Mouse (Mus musculus): ENCODE data around the gene Rbm20. TPM values are rescaled to one million over a fixed set of nuclear protein-coding genes. Genes with fewer than 3 reads are reported as not detected.

The Rbm20 gene
- total RNA-seq, 4 experiments from 2014 or later: 232 to 257 (median 245) TPM

DNA sequence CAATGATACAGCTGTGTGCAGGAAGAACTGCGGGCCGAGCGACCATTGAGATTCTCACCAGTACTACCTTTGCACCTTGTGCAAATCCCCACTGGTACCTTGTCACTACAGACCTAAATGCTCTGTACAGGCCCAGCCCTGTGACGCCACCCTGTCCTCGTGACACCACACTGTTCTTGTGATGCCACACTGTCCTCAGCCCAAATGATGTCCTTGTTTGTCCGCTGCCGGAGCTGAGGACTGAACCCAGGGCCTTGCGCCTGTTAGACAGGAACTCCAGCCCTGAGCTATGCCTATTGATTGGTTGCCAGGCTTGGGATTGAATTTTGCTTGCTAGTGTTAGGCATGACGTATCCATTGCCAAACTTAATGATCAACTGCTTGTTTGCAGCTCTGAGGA is 40.3 kb downstream of the Rbm20 start:
- DNase-seq (ENCODE audit: low spot score): no peak

DNA sequence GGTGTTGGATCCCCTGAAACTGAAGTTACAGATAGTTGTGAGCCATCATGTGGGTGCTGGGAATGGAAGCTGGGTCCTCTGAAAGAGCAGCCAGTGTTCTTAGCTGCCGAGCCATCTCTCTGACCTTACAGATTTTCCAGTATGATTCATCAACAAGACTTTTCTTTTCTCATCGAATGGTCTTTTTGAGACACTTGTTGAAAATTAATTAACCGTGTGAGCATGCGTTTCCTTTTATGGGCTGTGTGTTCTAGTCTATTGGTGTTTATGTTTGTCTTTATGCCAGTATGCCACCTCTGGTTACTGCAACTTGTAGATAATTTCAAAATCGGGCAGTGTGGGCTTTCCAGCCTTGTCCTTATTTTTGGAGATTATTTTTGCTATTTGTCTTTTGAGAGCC is 45.1 kb downstream of the Rbm20 start:
- no peak for DNase-seq (ENCODE audit: low spot score)

DNA sequence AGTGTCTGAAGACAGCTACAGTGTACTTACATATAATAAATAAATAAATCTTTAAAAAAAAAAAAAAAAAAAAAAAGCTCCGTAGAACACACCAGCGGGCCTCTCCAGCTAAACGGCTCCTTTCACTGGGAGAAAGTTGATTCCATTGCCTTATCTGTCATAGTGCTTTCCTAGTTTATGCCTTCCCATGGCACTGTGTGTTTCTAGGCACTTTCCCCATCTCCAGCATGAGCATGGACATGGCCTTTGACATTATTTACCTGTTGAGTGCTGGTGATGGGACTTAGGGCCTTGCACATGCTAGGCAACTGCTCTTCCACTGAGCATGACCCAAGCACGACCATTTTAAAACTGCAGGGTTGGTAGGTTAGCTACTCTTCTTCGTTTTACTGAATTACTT is 46.9 kb downstream of the Rbm20 start:
- no peak for DNase-seq (ENCODE audit: low spot score)

DNA sequence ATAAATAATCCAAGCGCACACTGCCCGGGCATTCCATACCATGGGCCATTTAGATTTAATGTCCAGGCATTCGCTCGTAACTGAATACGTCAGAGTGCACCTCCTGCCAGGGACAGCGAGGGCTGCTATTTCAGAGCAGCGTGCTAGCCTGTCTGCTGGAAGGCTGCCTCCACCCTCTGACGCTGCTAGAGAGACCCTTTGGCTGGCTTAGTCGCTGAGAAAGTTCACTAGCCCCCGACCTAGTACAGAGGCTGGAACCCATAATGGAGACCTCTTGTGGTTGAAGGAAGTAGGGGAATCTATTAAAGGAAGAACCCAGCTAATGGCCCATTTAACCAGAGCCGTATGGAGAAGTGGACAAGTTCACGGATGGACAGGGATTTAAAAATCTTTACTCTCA is 49.2 kb downstream of the Rbm20 start:
- DNase-seq (ENCODE audit: low spot score): no peak

DNA sequence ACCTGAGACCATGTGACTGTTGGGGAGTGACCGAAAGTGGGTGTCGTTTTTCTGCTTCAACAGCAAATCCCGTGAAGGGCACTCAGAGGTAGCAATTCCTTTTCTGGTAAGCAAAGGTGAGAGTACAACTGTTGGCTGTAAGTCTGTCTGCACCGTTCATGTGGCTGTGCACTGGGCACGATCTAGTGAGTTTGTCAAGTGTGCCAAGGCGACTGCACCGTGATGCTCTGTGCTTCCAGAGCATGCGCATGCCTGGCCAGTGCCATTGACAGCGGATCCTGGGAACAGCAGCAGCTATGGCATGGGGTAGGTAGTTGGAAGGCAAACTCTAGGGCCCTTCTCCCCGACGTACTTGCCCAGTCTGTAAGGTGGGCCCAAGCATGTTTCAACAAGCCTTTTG is 49.6 kb downstream of the Rbm20 start:
- no peak for DNase-seq (ENCODE audit: low spot score)

DNA sequence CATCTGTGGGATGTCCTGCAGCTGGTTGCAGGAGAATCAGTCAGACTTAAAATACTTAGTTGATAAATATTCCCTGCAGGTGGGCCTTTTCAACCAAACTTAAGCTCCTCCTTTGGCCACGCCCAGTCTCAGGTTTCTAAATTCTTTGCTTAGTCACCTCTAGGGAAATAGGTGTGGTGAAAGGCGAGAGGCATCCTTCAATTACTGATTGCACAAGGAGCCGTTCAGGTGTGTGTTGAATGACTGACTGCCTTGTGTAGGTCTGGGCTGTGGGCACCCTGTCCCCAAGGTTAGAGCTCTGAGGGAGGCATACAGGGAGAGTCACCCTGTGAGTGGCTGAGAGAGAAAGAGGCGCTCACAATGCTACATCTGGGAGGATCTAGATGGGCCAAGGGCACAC is 50.2 kb downstream of the Rbm20 start:
- DNase-seq (ENCODE audit: low spot score): no peak

DNA sequence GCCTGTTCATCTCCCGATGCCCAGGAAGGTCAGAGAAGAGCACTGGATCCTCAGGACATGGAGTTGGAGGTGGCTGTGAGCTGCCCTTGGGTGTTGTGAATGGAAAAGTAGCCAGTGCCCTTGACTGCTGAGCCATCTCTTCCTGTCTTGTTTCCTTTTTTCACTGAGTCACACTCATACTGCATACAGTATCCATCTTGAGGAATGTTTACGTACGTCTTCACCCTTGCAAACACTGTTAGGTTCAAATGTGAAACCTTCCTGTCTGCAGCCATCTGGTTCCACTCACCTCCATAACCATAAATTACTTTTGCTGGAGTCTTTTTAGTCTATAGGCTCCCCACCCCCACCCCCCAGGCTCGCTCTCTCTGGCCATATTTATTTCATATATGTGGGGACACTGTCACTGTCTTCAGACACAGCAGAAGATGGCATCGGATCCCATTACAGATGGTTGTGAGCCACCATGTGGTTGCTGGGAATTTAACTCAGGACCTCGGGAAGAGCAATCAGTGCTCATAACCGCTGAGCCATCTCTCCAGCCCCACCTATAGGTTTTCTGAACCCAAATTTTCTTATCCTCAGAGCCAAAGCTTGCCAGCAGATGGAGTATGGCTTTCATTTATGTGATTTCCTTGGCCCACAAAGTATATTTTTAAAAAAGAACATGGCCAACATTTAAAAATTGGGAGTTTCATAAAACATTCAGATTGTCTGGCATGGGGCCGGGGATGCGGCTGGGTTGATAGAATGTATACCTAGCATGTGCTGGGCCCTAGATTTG is 51.0 kb downstream of the Rbm20 start:
- DNase-seq (ENCODE audit: low spot score): no peak

DNA sequence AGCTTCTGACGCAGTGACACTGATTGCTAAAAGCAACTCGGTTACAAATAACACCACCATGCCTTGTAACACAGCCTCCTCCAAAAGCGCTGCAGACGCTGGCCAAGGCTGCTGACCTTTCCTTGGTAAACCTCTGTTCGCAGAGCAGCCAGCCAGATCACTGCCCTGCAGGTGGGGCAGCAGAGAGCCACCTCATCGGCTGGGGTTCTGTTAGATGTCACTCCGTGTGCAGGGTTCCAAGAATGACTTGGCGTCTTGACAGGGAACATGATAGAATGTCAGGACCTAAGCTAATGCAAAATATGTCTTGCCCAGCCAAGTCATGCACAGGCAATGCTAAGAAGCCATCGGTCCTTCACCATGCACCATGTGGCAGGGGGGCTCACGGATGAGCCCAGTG is 52.8 kb downstream of the Rbm20 start:
- DNase-seq (ENCODE audit: low spot score): peak; percentile 70

DNA sequence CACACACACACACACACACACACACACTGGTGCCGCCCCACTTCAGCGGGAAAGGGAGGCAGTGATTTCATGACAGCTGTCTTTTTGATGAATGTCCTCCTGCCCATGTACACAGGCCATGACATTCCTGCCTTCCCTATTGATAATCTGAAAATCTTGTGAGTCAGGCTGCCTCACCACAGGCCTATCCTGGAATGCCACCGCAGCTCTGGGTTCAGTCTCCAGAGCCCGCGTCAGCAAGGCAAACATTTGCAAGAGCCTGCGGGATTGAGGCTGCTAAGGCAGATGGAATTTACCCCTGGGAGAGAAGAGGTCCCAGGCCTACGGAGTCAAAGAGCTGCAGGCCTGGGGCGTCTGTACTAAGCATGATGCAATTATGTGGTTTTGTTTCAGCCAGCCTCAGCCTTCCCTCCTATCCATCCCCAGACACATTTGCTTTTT is 54.7 kb downstream of the Rbm20 start:
- no peak for DNase-seq (ENCODE audit: low spot score)

DNA sequence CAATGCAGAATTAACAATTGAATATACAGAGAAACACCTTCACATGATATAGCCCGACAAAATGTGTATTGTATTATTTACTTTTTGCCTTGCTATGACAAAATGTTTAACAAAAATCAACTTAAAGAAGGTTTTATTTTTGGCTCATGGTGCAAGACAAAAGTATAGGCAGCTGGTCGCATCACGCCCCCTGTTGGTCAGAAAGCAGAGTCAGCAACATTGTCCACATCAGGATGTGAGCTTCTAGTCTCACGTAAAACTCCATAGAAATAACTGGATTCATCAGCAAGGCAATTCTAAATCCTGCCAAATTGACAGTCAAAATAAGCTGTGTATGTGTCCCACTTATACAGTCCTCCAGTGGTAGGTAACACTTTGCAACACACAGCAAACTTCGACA is 57.7 kb downstream of the Rbm20 start:
- no peak for DNase-seq (ENCODE audit: low spot score)

DNA sequence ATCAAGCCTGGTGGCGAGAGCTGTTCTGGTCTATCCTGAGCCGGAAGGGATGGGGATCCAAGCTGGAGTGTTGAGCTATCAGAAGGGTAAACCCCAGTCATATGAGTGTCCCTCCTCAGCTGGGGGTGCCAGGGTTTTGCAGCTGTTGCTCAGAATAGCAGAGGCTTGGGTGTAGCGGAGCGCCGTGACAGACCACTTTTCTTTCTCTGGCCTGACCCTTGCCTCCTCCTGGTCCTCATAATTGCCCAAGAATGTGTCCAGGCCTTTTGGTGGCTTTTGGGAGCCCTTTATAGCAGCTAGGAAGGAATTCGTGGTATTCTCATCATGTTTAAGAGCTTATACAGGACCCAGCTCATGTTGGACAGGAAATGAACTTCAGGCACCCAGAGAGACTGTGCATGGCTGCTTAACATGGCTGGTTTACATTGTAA is 61.6 kb downstream of the Rbm20 start:
- DNase-seq (ENCODE audit: low spot score): no peak

DNA sequence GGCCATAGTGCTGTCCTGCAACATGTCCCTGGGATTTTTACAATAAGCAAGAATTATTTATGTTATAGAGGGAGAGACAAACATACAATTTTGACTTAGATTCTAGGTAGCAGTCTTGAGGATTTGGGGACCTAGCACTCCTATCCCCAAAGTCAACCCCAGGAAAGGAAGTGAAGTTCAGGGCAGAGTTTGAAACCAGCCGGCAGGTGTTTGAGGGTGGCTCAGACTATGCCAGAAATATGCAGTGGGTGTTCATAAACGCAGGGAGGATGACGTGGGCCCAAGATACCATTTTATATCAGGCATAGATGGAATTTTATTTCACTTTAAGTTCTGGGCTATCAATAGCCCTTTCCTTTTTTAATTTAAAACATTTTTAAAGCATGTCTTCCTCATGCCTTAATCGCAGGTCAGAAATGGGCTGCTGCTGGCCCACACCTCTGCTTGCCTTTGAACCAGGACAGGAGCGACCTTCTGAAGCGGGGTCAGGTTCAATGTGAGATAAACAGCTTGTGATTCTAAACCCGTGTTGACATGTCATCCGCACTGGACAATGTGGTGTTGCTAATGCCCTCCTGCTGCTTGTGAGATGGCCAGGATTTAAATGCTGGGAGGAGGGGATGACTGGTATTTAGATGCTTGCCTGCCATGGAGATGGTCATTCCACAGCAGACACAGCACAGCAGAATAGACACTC is 62.6 kb downstream of the Rbm20 start:
- no peak for DNase-seq (ENCODE audit: low spot score)

DNA sequence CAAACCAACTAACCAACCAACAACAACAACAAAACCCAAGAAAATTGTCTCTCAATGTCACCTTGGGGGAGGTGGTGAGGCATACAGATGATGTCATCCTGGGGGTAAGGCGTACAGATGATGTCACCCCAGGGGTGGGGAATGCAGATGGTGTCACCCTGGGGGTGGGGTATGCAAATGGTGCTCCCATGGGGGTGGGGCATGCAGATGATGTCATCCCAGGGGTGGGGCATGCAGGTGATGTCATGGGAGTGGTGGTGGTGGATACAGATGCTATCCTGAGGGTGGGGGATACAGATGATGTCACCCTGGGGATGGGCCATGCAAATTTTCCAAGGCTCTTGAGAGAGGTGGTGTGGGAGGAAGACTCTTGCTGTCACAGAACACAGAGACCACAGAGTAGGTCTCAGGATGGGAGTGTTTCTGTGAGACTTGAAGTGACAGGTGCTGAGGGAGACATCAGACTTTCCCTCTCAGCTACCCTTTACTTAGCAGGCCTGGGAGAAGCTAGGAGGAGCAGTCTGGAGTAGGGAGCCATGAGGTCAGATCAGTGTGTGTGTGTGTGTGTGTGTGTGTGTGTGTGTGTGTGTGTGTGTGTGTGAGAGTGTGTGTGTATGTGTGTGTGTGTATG is 63.8 kb downstream of the Rbm20 start:
- DNase-seq (ENCODE audit: low spot score): no peak

DNA sequence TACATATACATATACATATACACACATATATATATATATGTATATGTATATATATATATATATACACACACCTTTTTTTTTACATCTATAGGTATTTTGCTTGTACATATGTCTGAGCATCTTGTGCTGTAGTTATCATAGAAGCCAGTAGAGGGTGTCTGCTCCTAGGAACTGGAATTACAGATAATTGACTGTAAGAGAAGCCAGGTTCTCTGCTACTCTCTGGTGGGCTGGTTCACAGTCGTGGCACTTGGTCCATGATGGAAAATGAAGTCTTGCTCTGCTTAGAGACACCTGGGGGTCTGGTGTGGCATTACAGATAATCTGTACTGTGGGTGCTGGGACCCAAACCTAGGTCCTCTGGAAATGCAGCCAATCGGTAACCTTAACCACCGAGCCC is 64.8 kb downstream of the Rbm20 start:
- DNase-seq (ENCODE audit: low spot score): no peak

DNA sequence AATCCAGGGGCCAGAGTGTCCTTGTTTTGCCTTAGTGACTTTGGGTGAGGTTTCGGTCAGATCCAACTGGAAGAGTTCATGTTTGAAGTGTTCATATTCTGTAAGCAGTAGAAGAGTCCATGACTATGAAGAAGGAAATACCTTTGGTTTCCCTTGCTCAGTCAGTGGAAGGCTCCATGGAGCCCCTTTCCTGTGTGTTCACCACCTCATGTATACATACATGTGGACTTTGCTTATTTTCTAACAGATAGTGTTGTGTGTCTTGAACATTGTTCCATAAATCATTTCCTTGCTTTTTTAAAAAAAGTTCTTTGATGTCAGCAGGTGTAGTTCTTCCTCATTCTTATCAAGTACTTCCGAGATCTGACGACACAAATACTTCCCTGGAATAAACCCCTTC is 68.2 kb downstream of the Rbm20 start:
- DNase-seq (ENCODE audit: low spot score): no peak

DNA sequence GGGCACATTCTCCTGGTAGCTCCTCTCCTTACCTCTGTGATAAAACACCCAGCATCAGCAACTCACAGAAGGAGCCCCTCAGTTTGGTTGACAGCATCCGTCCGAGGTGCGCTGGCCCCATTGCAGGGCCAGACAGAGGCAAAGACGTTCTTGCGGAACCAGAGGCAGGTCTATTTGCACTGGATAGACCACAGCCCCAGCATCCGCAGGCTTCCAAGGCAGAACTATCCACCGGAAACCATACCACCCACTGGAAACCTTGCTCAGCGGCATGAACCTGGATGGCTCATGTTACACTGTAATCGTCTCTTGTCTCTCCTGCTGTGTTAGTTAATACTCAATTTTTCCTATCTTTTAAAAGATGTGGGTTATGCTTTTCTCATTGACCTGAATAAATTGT is 69.0 kb downstream of the Rbm20 start:
- no peak for DNase-seq (ENCODE audit: low spot score)

DNA sequence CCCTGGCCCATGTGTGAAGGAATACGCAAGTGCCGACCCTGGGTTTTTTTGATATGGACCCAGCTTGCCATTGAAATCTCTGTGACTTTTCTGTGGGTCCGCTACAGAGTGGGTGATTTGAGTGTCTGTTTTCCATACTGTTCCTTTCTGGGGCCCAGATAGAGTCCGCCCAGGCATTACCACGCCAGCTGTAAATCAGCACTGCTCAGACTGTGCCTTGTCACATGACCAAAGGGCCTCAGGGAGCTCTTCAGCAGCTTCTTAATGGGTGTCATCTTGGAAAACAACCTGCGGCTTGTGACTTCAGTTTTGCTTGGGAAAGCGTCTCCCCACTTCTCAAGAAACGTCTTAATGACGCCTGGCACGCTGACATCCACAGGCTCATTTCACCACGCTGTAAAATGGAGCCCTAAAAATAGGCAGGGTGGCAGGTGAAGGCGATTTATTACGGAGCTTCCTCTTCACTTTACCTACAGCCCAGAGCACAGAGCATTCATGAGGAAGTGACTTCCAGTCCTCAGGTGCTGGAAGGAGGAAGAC is 71.2 kb downstream of the Rbm20 start:
- no peak for DNase-seq (ENCODE audit: low spot score)

DNA sequence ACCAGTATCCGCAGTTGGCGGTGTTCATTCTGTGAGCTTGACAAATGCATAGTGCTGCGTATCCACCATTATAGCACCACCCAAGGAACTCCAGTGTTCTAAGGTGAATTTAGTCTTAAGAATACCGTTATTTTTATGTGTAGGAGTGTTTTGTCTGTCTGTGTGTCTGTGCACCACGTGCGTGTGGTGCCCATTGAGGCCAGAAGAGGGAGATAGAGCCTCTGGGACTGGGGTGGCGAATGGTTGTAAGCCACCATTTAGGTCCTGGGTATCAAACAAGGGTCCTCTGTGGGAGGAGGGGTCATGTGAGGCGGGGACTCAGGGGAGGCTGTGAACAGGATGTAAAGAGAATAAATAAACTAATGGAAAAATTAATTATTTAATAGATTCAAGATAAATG is 72.2 kb downstream of the Rbm20 start:
- DNase-seq (ENCODE audit: low spot score): no peak

DNA sequence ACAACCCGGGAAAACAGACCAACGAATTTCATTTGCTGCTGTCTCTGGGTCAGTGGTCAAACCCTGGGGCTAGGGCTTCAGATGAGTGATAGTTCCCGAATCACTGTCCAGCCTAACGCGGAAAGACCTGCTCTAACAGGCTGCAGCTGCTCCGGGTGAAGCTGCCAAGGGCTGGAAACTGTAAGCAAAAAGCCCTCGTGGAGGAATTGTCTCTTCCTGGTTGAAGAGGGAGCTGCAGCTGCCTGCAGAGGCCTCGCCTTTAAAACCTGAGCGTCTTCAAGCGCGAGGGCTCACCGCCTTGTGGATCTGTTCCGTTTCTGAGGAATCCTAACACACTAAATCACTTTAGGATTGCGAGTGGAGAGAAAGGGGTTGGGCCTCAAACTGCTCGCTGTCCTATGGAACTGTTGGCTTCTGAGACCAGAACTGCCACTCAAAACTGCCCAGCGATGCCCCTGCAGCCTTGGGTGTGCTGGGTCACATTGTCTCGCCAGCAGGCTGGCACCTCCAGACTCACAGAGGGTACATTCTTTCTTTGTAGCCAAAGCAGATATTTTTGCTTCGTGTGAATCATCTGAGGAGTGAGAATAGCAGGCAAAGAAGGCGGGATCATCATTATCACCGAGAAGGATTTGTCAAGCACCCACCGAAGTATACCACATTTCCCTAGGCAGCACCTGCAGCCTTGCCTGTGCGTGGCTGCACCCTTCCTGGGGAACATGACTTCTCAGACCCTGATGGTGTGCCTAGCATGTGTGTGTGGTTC is 74.5 kb downstream of the Rbm20 start:
- peak; percentile 43 for DNase-seq (ENCODE audit: low spot score)

DNA sequence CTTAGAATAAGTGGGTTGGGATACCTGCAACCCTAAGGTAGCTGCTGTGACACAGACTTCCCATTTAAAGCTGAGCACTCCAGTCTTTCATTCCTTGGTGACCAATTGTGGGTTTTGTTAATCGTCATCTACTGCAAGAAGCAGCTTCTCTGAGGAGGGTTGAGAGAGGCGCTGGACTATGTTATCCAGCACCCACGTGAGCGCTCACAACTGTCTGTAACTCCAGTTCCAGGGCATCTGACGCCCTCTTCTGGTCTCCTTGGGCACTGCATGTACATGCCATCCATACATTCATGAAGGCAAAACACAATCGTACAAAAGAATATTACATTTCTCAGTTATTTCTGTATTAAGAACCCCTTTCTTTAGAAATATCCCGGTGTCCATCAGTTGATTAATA is 75.9 kb downstream of the Rbm20 start:
- DNase-seq (ENCODE audit: low spot score): no peak

DNA sequence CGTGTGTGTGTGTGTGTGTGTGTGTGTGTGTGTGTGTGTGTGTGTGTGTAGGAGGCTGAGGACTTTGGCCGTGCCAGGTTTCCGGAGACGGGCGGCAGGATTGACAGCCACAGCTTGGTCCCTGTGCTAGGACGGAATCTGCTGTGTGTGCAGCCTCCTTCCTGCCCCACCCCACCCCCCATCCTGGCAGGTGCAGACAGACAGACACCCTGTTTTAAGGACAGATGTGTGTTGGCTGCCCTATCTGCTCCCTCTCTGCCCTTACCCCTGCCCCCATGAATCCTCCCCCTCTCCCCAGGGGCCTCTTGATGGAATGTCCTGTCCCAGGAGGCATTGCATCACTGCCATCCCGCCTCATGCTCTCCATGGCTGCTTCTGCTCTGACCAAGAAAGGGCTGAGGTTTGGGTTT is 77.3 kb downstream of the Rbm20 start:
- DNase-seq (ENCODE audit: low spot score): no peak

DNA sequence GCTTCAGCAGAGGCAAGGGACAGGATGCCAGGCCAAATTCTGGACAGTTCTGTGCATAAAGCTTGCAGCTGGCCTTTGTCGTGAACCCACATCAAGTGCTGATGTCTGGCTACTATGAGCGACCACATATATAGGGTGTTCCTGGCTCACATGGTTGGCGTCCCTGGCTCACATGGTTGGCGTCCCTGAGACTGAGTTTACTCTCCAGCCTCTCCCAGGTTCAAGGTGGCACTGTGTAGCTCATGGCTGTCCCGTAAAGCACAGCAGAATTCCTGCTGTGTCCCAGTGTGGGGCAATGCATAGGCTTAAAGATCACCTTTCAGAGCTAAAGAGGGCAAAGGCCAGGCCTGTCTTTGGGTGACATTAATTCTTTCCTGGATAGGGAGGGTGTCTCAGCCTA is 78.2 kb downstream of the Rbm20 start:
- no peak for DNase-seq (ENCODE audit: low spot score)
